Mouse (Mus musculus) right cerebral cortex, postnatal 14 days (tissue): ENCODE data around the gene Tff2.

Experiments used
- DNase-seq: peaks from one replicate; pipeline ENCODE4 v3.0.0; 2022

The Tff2 gene

DNA sequence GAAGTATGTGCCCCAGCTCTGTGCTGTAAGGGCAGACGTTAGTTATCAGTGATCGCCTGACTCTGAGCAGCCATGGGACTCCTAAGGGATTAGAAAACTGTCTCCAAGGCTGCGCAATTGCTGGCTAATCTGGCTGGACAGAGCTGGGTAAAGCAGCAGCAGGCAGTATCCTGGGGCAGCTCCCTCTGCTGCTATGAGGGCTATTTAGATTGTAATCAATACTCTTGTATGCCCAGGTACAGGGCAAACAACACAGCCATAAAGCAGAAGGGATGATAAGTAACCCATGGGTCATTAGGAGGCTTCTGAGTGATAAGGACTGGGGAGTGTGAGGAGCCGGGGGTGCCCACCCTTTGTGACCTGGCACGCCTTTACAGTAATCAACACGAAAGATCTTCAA is 9.2 kb downstream of the Tff2 start:
- DNase-seq, result no peak

- no peak for DNase-seq
Measured at GRCm38 (mm10) chr17:31133776-31134175, 10.3 kb downstream of the Tff2 start.

DNA sequence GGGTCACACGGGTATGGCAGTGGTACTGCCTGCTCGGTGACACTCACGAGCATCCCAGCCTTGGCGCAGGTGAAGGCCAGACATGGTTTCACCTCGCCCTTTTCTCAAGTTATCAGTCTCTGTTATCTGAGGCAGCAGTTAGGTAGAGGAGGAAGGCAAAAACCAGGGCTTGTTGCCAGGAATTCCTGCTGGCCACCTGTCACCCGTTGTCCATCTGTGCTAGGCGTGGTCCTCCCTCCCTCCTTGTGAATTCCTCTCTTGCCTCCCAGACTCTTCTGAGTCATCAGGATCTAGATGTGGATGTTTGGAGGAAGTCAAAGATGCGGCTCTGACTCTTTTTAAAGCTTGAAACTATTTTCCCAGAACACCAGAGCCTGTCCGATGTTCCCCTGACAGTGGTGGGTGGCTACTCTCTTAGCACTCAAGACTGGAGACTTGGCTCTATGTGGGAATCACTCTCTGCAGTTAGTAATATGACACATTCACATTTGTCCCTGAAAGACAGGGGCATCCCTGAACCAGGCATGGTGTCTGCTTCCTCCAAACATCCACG is 12.7 kb downstream of the Tff2 start:
- DNase-seq, result no peak

DNA sequence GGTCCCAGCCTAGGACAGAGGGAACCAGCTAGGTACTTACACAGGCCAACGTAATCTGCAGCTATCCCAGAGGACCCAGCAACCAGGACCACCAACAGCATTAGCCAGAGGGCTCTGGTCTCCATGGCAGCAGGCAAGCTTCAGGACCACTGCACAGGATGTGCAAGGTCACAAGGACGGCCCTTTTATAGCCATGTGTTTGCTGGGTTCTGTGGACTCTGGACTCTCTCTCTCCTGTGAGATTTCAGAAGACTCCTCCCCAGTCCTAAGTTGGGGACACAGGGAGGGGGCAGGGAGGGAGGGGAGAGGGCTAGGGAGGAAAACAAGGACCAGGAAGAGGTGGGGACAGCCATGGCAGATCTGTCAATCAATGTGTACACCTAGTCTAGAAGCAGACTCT is 14.6 kb downstream of the Tff2 start, which contains the start of gene Tff3:
TSS of gene Tff3 (minus strand) at position 195 of the 400 bp plus-strand sequence.
- DNase-seq, result no peak

DNA sequence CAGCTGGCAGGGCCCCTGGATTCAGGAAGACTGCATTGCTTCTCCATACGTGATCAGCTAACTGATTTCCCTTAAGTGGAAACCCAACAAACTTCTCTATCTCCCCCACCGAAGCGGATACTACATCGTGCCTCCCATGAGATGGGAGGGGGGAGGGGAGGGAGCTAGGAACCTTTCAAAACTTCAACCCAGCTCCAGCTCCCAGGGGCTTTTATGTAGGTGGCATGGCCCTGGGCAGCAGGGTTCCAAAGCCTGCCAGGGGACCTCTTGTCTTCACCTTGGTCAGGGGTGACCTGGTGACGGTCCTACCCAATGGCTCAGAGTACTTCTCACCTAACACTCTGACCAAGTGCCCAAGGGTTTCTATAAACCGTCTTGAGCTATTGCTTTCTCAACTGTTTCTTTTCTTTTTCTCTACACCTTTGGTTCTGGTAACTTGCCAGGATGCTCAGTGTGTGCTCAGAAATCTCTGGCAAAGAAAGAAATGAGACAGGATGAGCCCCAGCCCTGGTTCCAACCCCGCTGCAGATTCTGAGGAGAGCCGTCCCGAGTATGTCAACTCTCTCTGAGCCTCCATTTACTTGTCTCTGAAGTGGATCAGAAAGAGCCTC is 15.3 kb downstream of the Tff2 start:
- no peak for DNase-seq

DNA sequence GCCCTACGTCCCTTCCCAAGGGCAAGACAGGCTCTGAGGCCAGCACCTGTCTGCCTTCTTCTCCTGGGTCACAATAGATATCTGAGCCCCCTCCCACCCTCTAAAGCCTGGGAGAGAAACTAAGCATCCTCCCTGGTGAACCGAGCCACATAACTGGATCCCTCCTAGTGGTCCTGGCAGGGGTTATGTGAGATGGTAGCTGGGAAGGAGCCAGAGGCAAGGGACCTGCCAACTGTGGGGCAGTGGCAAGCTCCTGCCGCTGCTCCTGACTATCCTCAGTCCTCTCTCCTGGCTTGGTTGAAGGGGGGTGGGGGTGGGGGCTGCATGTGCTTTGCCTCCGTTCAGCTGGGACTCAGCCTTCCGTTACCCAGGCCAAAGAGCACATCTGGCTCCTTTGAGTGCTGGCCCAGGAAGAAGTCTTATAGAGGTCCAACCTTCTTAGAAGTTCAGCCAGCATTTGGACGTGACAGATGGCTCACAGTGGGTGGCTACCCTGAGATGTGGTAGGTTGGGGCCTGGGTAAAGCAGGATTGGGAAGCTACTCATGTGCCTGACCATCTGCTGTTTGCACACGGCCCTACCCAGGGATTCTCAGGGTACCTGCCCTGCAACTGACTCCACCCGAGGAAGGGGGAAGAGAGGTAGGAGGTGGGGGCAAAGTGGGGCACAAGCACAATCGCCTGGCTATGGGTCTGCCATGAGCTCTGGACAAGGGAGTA is 18.4 kb downstream of the Tff2 start:
- no peak for DNase-seq

GRCm38 (mm10) chr17:31121975-31122374 is 22.1 kb downstream of the Tff2 start:
- DNase-seq, result peak; percentile 65

GRCm38 (mm10) chr17:31119429-31119828 is 24.7 kb downstream of the Tff2 start:
- DNase-seq, result peak; percentile 90

- no peak for DNase-seq
Measured at GRCm38 (mm10) chr17:31117946-31118345, 26.1 kb downstream of the Tff2 start.

GRCm38 (mm10) chr17:31116063-31116462 is 28.0 kb downstream of the Tff2 start:
- DNase-seq, result no peak

- no peak for DNase-seq
Measured at GRCm38 (mm10) chr17:31113191-31113856, 30.8 kb downstream of the Tff2 start.

DNA sequence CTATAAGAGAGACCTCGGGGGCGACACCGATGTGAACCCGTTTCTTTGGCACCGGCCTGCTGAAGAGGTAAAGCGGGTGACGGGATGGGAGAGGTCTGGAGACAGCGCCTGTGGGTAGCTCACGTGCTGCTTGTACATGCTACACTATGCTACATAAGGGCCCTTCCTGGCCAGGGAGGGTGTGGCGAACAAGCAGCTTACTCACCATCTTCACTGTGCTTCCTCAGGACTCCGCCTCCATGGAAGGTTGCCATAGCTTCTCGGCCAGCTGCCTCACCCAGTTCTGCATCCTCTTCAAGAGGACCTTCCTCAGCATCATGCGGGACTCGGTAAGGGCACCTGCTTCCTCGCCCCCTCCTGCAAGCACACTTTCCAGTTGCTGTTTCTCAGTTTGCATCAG is 35.7 kb downstream of the Tff2 start:
- no peak for DNase-seq

DNA sequence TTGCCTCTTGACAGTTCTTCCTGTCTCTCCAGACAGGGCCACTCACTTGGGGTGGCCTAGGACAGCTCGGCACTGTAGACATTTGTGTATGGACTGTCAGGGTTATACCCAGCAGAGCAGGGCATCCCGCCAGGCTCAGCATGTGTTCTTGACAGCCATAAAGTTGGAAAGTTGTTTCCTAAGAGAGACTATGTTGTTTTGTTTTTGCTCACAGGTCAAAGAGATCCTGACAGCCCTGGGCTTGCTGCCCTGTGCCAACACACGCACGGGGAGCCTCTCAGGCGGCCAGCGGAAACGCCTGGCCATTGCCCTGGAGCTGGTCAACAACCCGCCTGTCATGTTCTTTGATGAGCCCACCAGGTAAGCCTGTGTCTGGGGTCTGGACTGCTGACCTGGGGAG is 40.3 kb downstream of the Tff2 start:
- no peak for DNase-seq

GRCm38 (mm10) chr17:31103007-31103570 is 41.0 kb downstream of the Tff2 start:
- DNase-seq, result no peak

DNA sequence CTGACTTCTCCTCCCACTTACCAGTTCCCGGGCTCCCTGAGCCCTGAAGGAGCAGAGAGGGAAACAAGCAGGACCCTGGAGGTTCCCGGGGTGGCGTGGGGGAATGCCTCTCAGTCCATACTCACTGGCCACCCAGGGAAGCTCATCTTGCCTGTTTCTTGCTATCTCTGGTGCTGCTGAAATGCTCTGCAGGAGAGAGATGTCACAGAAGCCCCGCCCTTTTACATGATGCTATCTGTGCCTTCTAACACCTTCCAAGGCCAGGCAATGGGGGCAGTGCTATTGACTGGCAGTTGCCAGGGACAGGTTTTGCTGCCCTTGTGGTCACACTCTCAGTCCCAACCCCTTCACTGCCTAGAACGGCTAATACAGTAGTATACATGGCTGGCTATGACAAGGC is 45.3 kb downstream of the Tff2 start:
- DNase-seq, result no peak

GRCm38 (mm10) chr17:31096893-31097292 is 47.2 kb downstream of the Tff2 start:
- no peak for DNase-seq

GRCm38 (mm10) chr17:31095570-31095969 is 48.5 kb downstream of the Tff2 start:
- no peak for DNase-seq

- DNase-seq, result no peak
Measured at GRCm38 (mm10) chr17:31094781-31095180, 49.3 kb downstream of the Tff2 start.
